Mouse (Mus musculus) embryonic facial prominence, embryonic 10.5 days (tissue): Measurements from ENCODE around the gene Svs1. TPM values are rescaled to one million over a fixed set of nuclear protein-coding genes. Genes with fewer than 3 reads are reported as not detected.
"Not testable (repeated sequence)": the region's sequence is repeated elsewhere in the genome, so short reads cannot be mapped to it uniquely, and the experiment has no call there.

ENCODE experiments used
- DNase-seq: peaks from one replicate; pipeline ENCODE4 v3.0.0-alpha.2; 2017; ENCODE audit warnings: low spot score
- H3K27ac ChIP-seq: fragments of 300-500 bp; sonication (generic); replicated peaks from 2 replicates; pipeline ENCODE4 v1.5.1; 2016; ENCODE audit warnings: mild to moderate bottlenecking
- H3K27me3 ChIP-seq: fragments of 300-500 bp; sonication (generic); replicated peaks from 2 replicates; pipeline ENCODE4 v1.6.1; 2016; ENCODE audit warnings: low read depth, mild to moderate bottlenecking; ENCODE audit not compliant: poor library complexity, severe bottlenecking
- H3K36me3 ChIP-seq: fragments of 300-500 bp; sonication (generic); replicated peaks from 2 replicates; pipeline ENCODE4 v1.6.1; 2016; ENCODE audit warnings: mild to moderate bottlenecking, moderate library complexity
- H3K4me1 ChIP-seq: fragments of 300-500 bp; sonication (generic); 2 replicates; pipeline ENCODE4 v1.6.1; 2016
- H3K4me3 ChIP-seq: fragments of 300-500 bp; sonication (generic); 2 replicates; pipeline ENCODE4 v1.5.1; 2016; ENCODE audit warnings: mild to moderate bottlenecking, moderate library complexity
- H3K9me3 ChIP-seq: fragments of 300-500 bp; sonication (generic); 2 replicates; pipeline ENCODE4 v1.6.1; 2016; ENCODE audit warnings: mild to moderate bottlenecking
- WGBS: fragments of 180-500 bp; shearing (Covaris S2); methylation state at CpG from one replicate; pipeline ENCODE4 v1.1.7; 2016; 5-methylcytosine and 5-hydroxymethylcytosine counted together
- polyA plus RNA-seq: library from polyadenylated mRNA; unstranded; fragments of >200 nt; fragmentation: Nextera tagmentation; extraction: Ambion mirVana; gene quantifications from 2 replicates; pipeline ENCODE4 v1.2.1, GENCODE M21; 2016

Gene Svs1
- polyA plus RNA-seq: not detected in 2 replicates

GRCm38 (mm10) chr6:48986444-48986990, at the start of gene Svs1:
TSS of gene Svs1 (plus strand) at chr6:48986861.
- Histone ChIP-seq H3K9me3 (0 out of 2 replicates have a peak, but pooled peaks cover 3% of the 10 kb centered on the region), H3K4me1 (no peaks in the 10 kb centered on the region), H3K27me3 (no peaks in the 10 kb centered on the region), H3K4me3 (no peak within 1 kb of the TSS), H3K27ac (no peak within 1 kb of the TSS), H3K36me3 (no peaks in the 10 kb centered on the region)
- DNase-seq: no peak
- WGBS: 74% methylated on average over 7 of the region's 7 CpGs

GRCm38 (mm10) chr6:48949596-48949995, 37.1 kb upstream of the Svs1 start:
- Histone ChIP-seq H3K4me3 (no peak overlapping the region), H3K9me3 (peaks cover 2% of the 10 kb centered on the region; the same call in 1 of the 2 replicates), H3K27ac (no peak overlapping the region), H3K27me3 (no peaks in the 10 kb centered on the region), H3K36me3 (no peaks in the 10 kb centered on the region), H3K4me1 (peaks cover 4% of the 10 kb centered on the region; the same call in 1 of the 2 replicates)
- 75% methylated on average over 2 of the region's 2 CpGs for WGBS
- no peak for DNase-seq

- DNase-seq: no peak
- Histone ChIP-seq H3K4me3 (no peak overlapping the region), H3K27ac (no peak overlapping the region), H3K9me3 (no peaks in the 10 kb centered on the region), H3K36me3 (no peaks in the 10 kb centered on the region), H3K4me1 (peaks cover 4% of the 10 kb centered on the region; the same call in 1 of the 2 replicates), H3K27me3 (no peaks in the 10 kb centered on the region)
- 82% methylated on average over 5 of the region's 5 CpGs for WGBS
Observed at GRCm38 (mm10) chr6:48950676-48951075, 36.0 kb upstream of the Svs1 start.

GRCm38 (mm10) chr6:48951630-48952029, 35.0 kb upstream of the Svs1 start:
- DNase-seq: no peak
- H3K27me3 ChIP-seq: no peaks in the 10 kb centered on the region
- no peak overlapping the region for H3K27ac ChIP-seq
- H3K9me3 ChIP-seq: no peaks in the 10 kb centered on the region
- H3K4me3 ChIP-seq: no peak overlapping the region
- WGBS: 86% methylated on average over 6 of the region's 6 CpGs
- H3K4me1 ChIP-seq: peaks cover 4% of the 10 kb centered on the region; the same call in 1 of the 2 replicates
- H3K36me3 ChIP-seq: no peaks in the 10 kb centered on the region

- H3K4me3 ChIP-seq: no peak overlapping the region
- whole genome bisulfite sequencing: 89% methylated on average over 5 of the region's 5 CpGs
- no peaks in the 10 kb centered on the region for H3K27me3 ChIP-seq
- H3K36me3 ChIP-seq: no peaks in the 10 kb centered on the region
- H3K27ac ChIP-seq: no peak overlapping the region
- DNase-seq: no peak
- no peaks in the 10 kb centered on the region for H3K4me1 ChIP-seq
- no peaks in the 10 kb centered on the region for H3K9me3 ChIP-seq
Observed at GRCm38 (mm10) chr6:48953220-48953619, 33.4 kb upstream of the Svs1 start.

GRCm38 (mm10) chr6:48954211-48954610, 32.5 kb upstream of the Svs1 start:
- Histone ChIP-seq H3K4me1 (no peaks in the 10 kb centered on the region), H3K9me3 (no peaks in the 10 kb centered on the region), H3K36me3 (no peaks in the 10 kb centered on the region), H3K27me3 (no peaks in the 10 kb centered on the region), H3K4me3 (no peak overlapping the region), H3K27ac (no peak overlapping the region)
- 82% methylated on average over 5 of the region's 5 CpGs for WGBS
- DNase-seq: no peak

- 55% methylated on average over 1 of the region's 1 CpGs for WGBS
- peak; percentile 45 for DNase-seq
Observed at GRCm38 (mm10) chr6:48954946-48955345, 31.7 kb upstream of the Svs1 start.

GRCm38 (mm10) chr6:48956785-48957184, 29.9 kb upstream of the Svs1 start:
- WGBS: 86% methylated on average over 4 of the region's 4 CpGs
- Histone ChIP-seq H3K36me3 (no peaks in the 10 kb centered on the region), H3K4me1 (no peaks in the 10 kb centered on the region)

More at GRCm38 (mm10) chr6:48954946-48955345, 31.7 kb upstream of the Svs1 start:
- H3K27ac ChIP-seq: no peak overlapping the region
- H3K36me3 ChIP-seq: no peaks in the 10 kb centered on the region
- H3K9me3 ChIP-seq: no peaks in the 10 kb centered on the region
- H3K4me3 ChIP-seq: no peak overlapping the region
- no peaks in the 10 kb centered on the region for H3K4me1 ChIP-seq
- H3K27me3 ChIP-seq: no peaks in the 10 kb centered on the region

GRCm38 (mm10) chr6:48958053-48958452, 28.6 kb upstream of the Svs1 start:
- no peak for DNase-seq
- WGBS: 67% methylated on average over 1 of the region's 1 CpGs

More at GRCm38 (mm10) chr6:48956785-48957184, 29.9 kb upstream of the Svs1 start:
- H3K4me3 ChIP-seq: no peak overlapping the region
- no peaks in the 10 kb centered on the region for H3K27me3 ChIP-seq
- no peak for DNase-seq
- no peak overlapping the region for H3K27ac ChIP-seq
- H3K9me3 ChIP-seq: no peaks in the 10 kb centered on the region

GRCm38 (mm10) chr6:48959151-48959550, 27.5 kb upstream of the Svs1 start:
- not testable (repeated sequence) for H3K36me3 ChIP-seq, H3K4me3 ChIP-seq, H3K27ac ChIP-seq, H3K27me3 ChIP-seq, H3K4me1 ChIP-seq, H3K9me3 ChIP-seq
- peak; percentile 19 for DNase-seq
- WGBS: 35% methylated on average over 7 of the region's 7 CpGs

More at GRCm38 (mm10) chr6:48958053-48958452, 28.6 kb upstream of the Svs1 start:
- Histone ChIP-seq H3K4me3 (no peak overlapping the region), H3K4me1 (no peaks in the 10 kb centered on the region), H3K27ac (no peak overlapping the region), H3K36me3 (no peaks in the 10 kb centered on the region), H3K9me3 (no peaks in the 10 kb centered on the region), H3K27me3 (no peaks in the 10 kb centered on the region)

GRCm38 (mm10) chr6:48966696-48967095, 20.0 kb upstream of the Svs1 start:
- 87% methylated on average over 5 of the region's 5 CpGs for WGBS
- not testable (repeated sequence) for H3K9me3 ChIP-seq, H3K27ac ChIP-seq, H3K27me3 ChIP-seq, H3K4me3 ChIP-seq, H3K4me1 ChIP-seq, H3K36me3 ChIP-seq, DNase-seq

- H3K27ac ChIP-seq: no peak overlapping the region
- no peak overlapping the region for H3K4me3 ChIP-seq
- H3K4me1 ChIP-seq: no peaks in the 10 kb centered on the region
- no peaks in the 10 kb centered on the region for H3K36me3 ChIP-seq
- H3K27me3 ChIP-seq: no peaks in the 10 kb centered on the region
- H3K9me3 ChIP-seq: no peaks in the 10 kb centered on the region
- no peak for DNase-seq
Observed at GRCm38 (mm10) chr6:48967868-48968267, 18.8 kb upstream of the Svs1 start.

- H3K27ac ChIP-seq: no peak within 1 kb of the TSS
- H3K4me3 ChIP-seq: no peak within 1 kb of the TSS
- H3K36me3 ChIP-seq: no peaks in the 10 kb centered on the region
- H3K4me1 ChIP-seq: no peaks in the 10 kb centered on the region
- WGBS: 87% methylated on average over 2 of the region's 2 CpGs
- no peak for DNase-seq
- H3K9me3 ChIP-seq: no peaks in the 10 kb centered on the region
- no peaks in the 10 kb centered on the region for H3K27me3 ChIP-seq
Observed at GRCm38 (mm10) chr6:48974663-48975062, 12.0 kb upstream of the Svs1 start, which contains the start of gene Doxl2. TSS of gene Doxl2 (plus strand) at chr6:48974963.
